Comparison of ENCODE assay signal across 9 mouse cellular contexts in genomic region chr4:150461427-150462189, GRCm38 (mm10).
DNase-seq lines count a peak whose midpoint lies in the region; ATAC-seq lines count a peak whose summit lies in the region.
"Had no signal": no experiment of that assay in that cellular context is flagged by ENCODE, and none has a peak within 500 bp of the region (broad histone marks: within the 10 kb centered on the region; RNA-seq: fewer than 3 reads in every experiment).

No protein-coding gene starts in this region.

- intact Hi-C loops in heart, postnatal 36 days (cut with DNase I) = loop anchor here (5.0 kb wide), 1 partner anchor 54 kb away; no protein-coding TSS in a partner anchor

- H3K4me2 ChIP-seq in heart, embryonic 16.5 days (ENCODE audit: low read depth, low read length) = no peak overlapping the region
- no peak overlapping the region for H3K4me2 ChIP-seq in hindbrain, embryonic 11.5 days (replicated peaks; ENCODE audit: low read depth, low read length)
- no peak overlapping the region for H3K4me2 ChIP-seq in midbrain, embryonic 12.5 days (replicated peaks)

- no peak overlapping the region for H3K4me3 ChIP-seq in heart, embryonic 16.5 days (ENCODE audit: low read length)
- H3K4me3 ChIP-seq in hindbrain, embryonic 11.5 days (ENCODE audit: low read depth, low read length) = no peak overlapping the region
- no peak overlapping the region for H3K4me3 ChIP-seq in midbrain, embryonic 12.5 days

- DNase-seq in heart, postnatal 36 days = no peak
- DNase-seq in Muller cell, postnatal 12 days (ENCODE audit: inconsistent ontology term) = peak; percentile 64
- no peak for DNase-seq in hindbrain, embryonic 11.5 days (ENCODE audit: low spot score)
- no peak for DNase-seq in natural killer cell, adult 2 months (ENCODE audit: low spot score in 2 of 2)
- DNase-seq in urinary bladder, postnatal 25 days (ENCODE audit: low spot score) = no peak
- no peak for DNase-seq in spleen, adult 12 weeks (ENCODE audit: low spot score)
- DNase-seq: gastrocnemius, postnatal 25 days had no signal

- H3K9ac ChIP-seq in heart, embryonic 16.5 days (ENCODE audit: low read length) = no peak overlapping the region
- H3K9ac ChIP-seq in hindbrain, embryonic 11.5 days (ENCODE audit: low read depth, low read length) = no peak overlapping the region
- H3K9ac ChIP-seq in midbrain, embryonic 12.5 days (replicated peaks) = no peak overlapping the region

- WGBS in heart, embryonic 16.5 days = 34% methylated on average over 6 of the region's 6 CpGs
- 22% methylated on average over 6 of the region's 6 CpGs for WGBS in hindbrain, embryonic 11.5 days
- 17% methylated on average over 6 of the region's 6 CpGs for WGBS in midbrain, embryonic 12.5 days

- H3K9me3 ChIP-seq in heart, embryonic 16.5 days (replicated peaks; ENCODE audit: control insufficient read depth, low read length) = no peaks in the 10 kb centered on the region
- no peaks in the 10 kb centered on the region for H3K9me3 ChIP-seq in hindbrain, embryonic 11.5 days (ENCODE audit: control insufficient read depth, low read length)
- no peaks in the 10 kb centered on the region for H3K9me3 ChIP-seq in midbrain, embryonic 12.5 days

- H3K27ac ChIP-seq in heart, embryonic 16.5 days (ENCODE audit: low read length) = peak overlapping the region; percentile 34; the same call in 1 of the 2 replicates
- H3K27ac ChIP-seq in hindbrain, embryonic 11.5 days (ENCODE audit: low read depth, low read length) = peak overlapping the region; percentile 27; the same call in 1 of the 2 replicates
- peak overlapping the region; percentile 46; the same call in 1 of the 2 replicates for H3K27ac ChIP-seq in midbrain, embryonic 12.5 days (replicated peaks)

- H3K36me3 ChIP-seq in heart, embryonic 16.5 days (ENCODE audit: control insufficient read depth, insufficient read depth) = no peaks in the 10 kb centered on the region
- no peaks in the 10 kb centered on the region for H3K36me3 ChIP-seq in hindbrain, embryonic 11.5 days (ENCODE audit: control insufficient read depth, insufficient read depth, low read length)
- H3K36me3 ChIP-seq in midbrain, embryonic 12.5 days = no peaks in the 10 kb centered on the region

- H3K4me1 ChIP-seq in heart, embryonic 16.5 days (ENCODE audit: control insufficient read depth, insufficient read depth, low read length) = peaks cover 59% of the 10 kb centered on the region
- peaks cover 2% of the 10 kb centered on the region; the same call in 1 of the 2 replicates for H3K4me1 ChIP-seq in hindbrain, embryonic 11.5 days (replicated peaks; ENCODE audit: control insufficient read depth, insufficient read depth, low read length)
- H3K4me1 ChIP-seq in midbrain, embryonic 12.5 days = peaks cover 63% of the 10 kb centered on the region

- no peak for ATAC-seq in heart, embryonic 16.5 days (replicated peaks; ENCODE audit: extremely low read depth, insufficient read depth, low FRiP score)
- peak; percentile 57; the same call in 1 of the 2 replicates for ATAC-seq in hindbrain, embryonic 11.5 days (ENCODE audit: low FRiP score)
- no peak for ATAC-seq in midbrain, embryonic 12.5 days (ENCODE audit: low FRiP score, low read depth)

- no peaks in the 10 kb centered on the region for H3K27me3 ChIP-seq in heart, embryonic 16.5 days (ENCODE audit: control insufficient read depth, insufficient read depth, low read length)
- no peaks in the 10 kb centered on the region for H3K27me3 ChIP-seq in hindbrain, embryonic 11.5 days (ENCODE audit: control insufficient read depth, insufficient read depth, low read length)
- H3K27me3 ChIP-seq in midbrain, embryonic 12.5 days = peaks cover 3% of the 10 kb centered on the region; the same call in 1 of the 2 replicates
